Comparison of ENCODE assay signal across 9 mouse cellular contexts in genomic region chr19:37703902-37704509, GRCm38 (mm10). TPM values are rescaled to one million over a fixed set of nuclear protein-coding genes. Genes with fewer than 3 reads are reported as not detected.
DNase-seq lines count a peak whose midpoint lies in the region; ATAC-seq and TF ChIP-seq lines count a peak whose summit lies in the region.
"Had no signal": no experiment of that assay in that cellular context is flagged by ENCODE, and none has a peak within 500 bp of the region (broad histone marks: within the 10 kb centered on the region; RNA-seq: fewer than 3 reads in every experiment).

No protein-coding gene starts in this region.

- DNase-seq in 416B (ENCODE audit: low read depth) (peak; percentile 70), R1 (ENCODE audit: low read depth, low spot score) (peak; percentile 73)
- DNase-seq in embryo, embryonic 10.5 days (ENCODE audit: low spot score) = peak; percentile 85
- DNase-seq in kidney, postnatal 36 days = peak; percentile 69 to 88
- peak; percentile 79 for DNase-seq in lung, embryonic 14.5 days
- peak; percentile 64 for DNase-seq in ovary, postnatal 36 days (ENCODE audit: low spot score)
- DNase-seq in thymus, postnatal 14 days = peak; percentile 68

- H3K27me3 ChIP-seq in heart, embryonic 15.5 days = peaks cover 63% of the 10 kb centered on the region
- peaks cover 47% of the 10 kb centered on the region for H3K27me3 ChIP-seq in lung, embryonic 14.5 days (ENCODE audit: insufficient read depth, low read length)

- H3K36me3 ChIP-seq in heart, embryonic 15.5 days = no peaks in the 10 kb centered on the region
- no peaks in the 10 kb centered on the region for H3K36me3 ChIP-seq in lung, embryonic 14.5 days (ENCODE audit: insufficient read depth)

- H3K4me1 ChIP-seq in heart, embryonic 15.5 days (replicated peaks) = peaks cover under 1% of the 10 kb centered on the region
- no peaks in the 10 kb centered on the region for H3K4me1 ChIP-seq in lung, embryonic 14.5 days (ENCODE audit: insufficient read depth)

- 0 out of 2 replicates have a peak, but pooled peaks have one; percentile 7 for ATAC-seq in heart, embryonic 15.5 days (replicated peaks; ENCODE audit: insufficient number of reproducible peaks, insufficient read depth, low FRiP score, low read depth)
- ATAC-seq in lung, embryonic 14.5 days (ENCODE audit: insufficient read depth) = peak; percentile 60; the same call in 1 of the 2 replicates

- peak; percentile 89 for TF ChIP-seq CTCF in lung, embryonic 14.5 days (IDR thresholded peaks at IDR 0.05; ENCODE audit: low read depth)

- WGBS in heart, embryonic 15.5 days = 5% methylated on average over 3 of the region's 3 CpGs
- WGBS in lung, embryonic 14.5 days = 4% methylated on average over 3 of the region's 3 CpGs

- no peaks in the 10 kb centered on the region for H3K9me3 ChIP-seq in heart, embryonic 15.5 days (replicated peaks)
- H3K9me3 ChIP-seq in lung, embryonic 14.5 days (ENCODE audit: low read depth, low read length) = no peaks in the 10 kb centered on the region

- H3K4me3 ChIP-seq in heart, embryonic 15.5 days = no peak overlapping the region
- H3K4me3 ChIP-seq in lung, embryonic 14.5 days (ENCODE audit: low read depth, low read length) = no peak overlapping the region

- H3K9ac ChIP-seq in heart, embryonic 15.5 days = no peak overlapping the region
- H3K9ac ChIP-seq in lung, embryonic 14.5 days = no peak overlapping the region

- H3K27ac ChIP-seq in heart, embryonic 15.5 days = no peak overlapping the region
- H3K27ac ChIP-seq in lung, embryonic 14.5 days (ENCODE audit: low read depth) = no peak overlapping the region

- H3K4me2 ChIP-seq in heart, embryonic 15.5 days = no peak overlapping the region
- no peak overlapping the region for H3K4me2 ChIP-seq in lung, embryonic 14.5 days

RNA-seq across cellular contexts. Expression of gene Cyp26a1, which starts 6.4 kb away (rescaled TPM):
- 1.7 and 2.1 TPM in 2 replicates for polyA plus RNA-seq in heart, embryonic 15.5 days (2015; fragmentation: Nextera tagmentation; extraction: Ambion mirVana)
- polyA plus RNA-seq in lung, embryonic 14.5 days (2014; fragmentation: Nextera tagmentation; extraction: Ambion mirVana) = 0.23 TPM in 1 of 2 replicates, not detected in the other

RNA-seq across cellular contexts. Expression of gene Cyp26c1, which starts 18.6 kb away (rescaled TPM):
- not detected in 2 replicates for polyA plus RNA-seq in heart, embryonic 15.5 days (2015; fragmentation: Nextera tagmentation; extraction: Ambion mirVana)
- not detected in 2 replicates for polyA plus RNA-seq in lung, embryonic 14.5 days (2014; fragmentation: Nextera tagmentation; extraction: Ambion mirVana)
- polyA plus RNA-seq: stomach, embryonic 16.5 days had no signal
